Comparison of ENCODE assay signal across 8 mouse cellular contexts in genomic region chr2:32534733-32535471, GRCm38 (mm10). TPM values are rescaled to one million over a fixed set of nuclear protein-coding genes. Genes with fewer than 3 reads are reported as not detected.
DNase-seq lines count a peak whose midpoint lies in the region; ATAC-seq lines count a peak whose summit lies in the region.

Gene Fam102a (plus strand): TSS chr2:32535332.

- DNase-seq in Muller cell, postnatal 12 days (ENCODE audit: inconsistent ontology term), result peak; percentile 99
- peak; percentile 99 for DNase-seq in cerebellum, adult 9-11 months
- DNase-seq in frontal cortex, postnatal 10 days (ENCODE audit: low spot score in 2 of 2), result peak; percentile 98 to 99
- peak; percentile 95 to 96 for DNase-seq in layer of hippocampus, postnatal 25 days (ENCODE audit: extremely low spot score in 1 of 2, low spot score in 1 of 2)
- DNase-seq in lung, postnatal 25 days (ENCODE audit: low spot score), result peak; percentile 99
- peak; percentile 98 for DNase-seq in retina, embryonic 14.5 days (ENCODE audit: low spot score)
- DNase-seq in thymus, postnatal 4 days, result peak; percentile 100

- H3K27ac ChIP-seq in hindbrain, embryonic 12.5 days, result peak within 1 kb of the TSS; percentile 95

- H3K36me3 ChIP-seq in hindbrain, embryonic 12.5 days, result no peaks in the 10 kb centered on the region

- peak within 1 kb of the TSS; percentile 64 for H3K4me2 ChIP-seq in hindbrain, embryonic 12.5 days (replicated peaks)

- H3K27me3 ChIP-seq in hindbrain, embryonic 12.5 days, result no peaks in the 10 kb centered on the region

- peak within 1 kb of the TSS; percentile 97 for H3K9ac ChIP-seq in hindbrain, embryonic 12.5 days

- peak within 1 kb of the TSS; percentile 91 for H3K4me3 ChIP-seq in hindbrain, embryonic 12.5 days

- no peaks in the 10 kb centered on the region for H3K9me3 ChIP-seq in hindbrain, embryonic 12.5 days (replicated peaks)

- peak; percentile 95 for ATAC-seq in hindbrain, embryonic 12.5 days (ENCODE audit: low FRiP score)

- 1% methylated on average over 60 of the region's 67 CpGs for whole genome bisulfite sequencing in hindbrain, embryonic 12.5 days

- peaks cover 55% of the 10 kb centered on the region for H3K4me1 ChIP-seq in hindbrain, embryonic 12.5 days

RNA-seq across cellular contexts. Expression of gene Fam102a, which starts in this region (rescaled TPM):
- polyA plus RNA-seq in hindbrain, embryonic 12.5 days (2016; fragmentation: Nextera tagmentation; extraction: Ambion mirVana), result 12.6 and 15.5 TPM in 2 replicates
- 10 to 100 TPM; 70.2 to 75.2 TPM for total RNA-seq in layer of hippocampus, postnatal 25 days (2021)

Comparison
In these comparisons a context has a peak if more than half of its experiments do, and no peak if none do; other contexts are left out.
1. Peak in every context shown above with its lines: DNase-seq, ATAC-seq, H3K4me3 ChIP-seq and H3K27ac ChIP-seq.